30 mouse cellular contexts compared by ENCODE assay signal in genomic region chr1:139986036-139986435, GRCm38 (mm10).
A peak's percentile ranks its signal among the peaks of the same experiment; 100 is the strongest.
DNase-seq lines count a peak whose midpoint lies in the region; ATAC-seq and TF ChIP-seq lines count a peak whose summit lies in the region.
"Had no signal": no experiment of that assay in that cellular context is flagged by ENCODE, and none has a peak within 500 bp of the region (broad histone marks: within the 10 kb centered on the region; RNA-seq: fewer than 3 reads in every experiment).

No protein-coding gene starts in this region.

- TF ChIP-seq CTCF in hindbrain, postnatal 0 days (IDR thresholded peaks at IDR 0.05; ENCODE audit: low read depth): no peak

- no peak overlapping the region for H3K4me2 ChIP-seq in hindbrain, postnatal 0 days (ENCODE audit: low read depth, low read length)
- no peak overlapping the region for H3K4me2 ChIP-seq in hindbrain, embryonic 13.5 days
- H3K4me2 ChIP-seq: embryonic facial prominence, embryonic 13.5 days; forebrain, embryonic 15.5 days; heart, embryonic 11.5 days; kidney, embryonic 15.5 days; liver, embryonic 13.5 days; midbrain, embryonic 13.5 days had no signal

- intact Hi-C loops in heart, postnatal 10 days (cut with DNase I): no loop called here

- no peak overlapping the region for H3K27ac ChIP-seq in hindbrain, postnatal 0 days
- H3K27ac ChIP-seq in hindbrain, embryonic 13.5 days: no peak overlapping the region
- H3K27ac ChIP-seq: embryonic facial prominence, embryonic 13.5 days; forebrain, embryonic 10.5 days; forebrain, embryonic 15.5 days; gastrocnemius, adult 2 months; kidney, embryonic 15.5 days; left cerebral cortex, adult 2 months; liver, embryonic 13.5 days; midbrain, embryonic 13.5 days had no signal

- H3K4me3 ChIP-seq in hindbrain, postnatal 0 days (ENCODE audit: low read length): no peak overlapping the region
- no peak overlapping the region for H3K4me3 ChIP-seq in hindbrain, embryonic 13.5 days
- H3K4me3 ChIP-seq: embryonic facial prominence, embryonic 13.5 days; forebrain, embryonic 10.5 days; forebrain, embryonic 15.5 days; gastrocnemius, adult 2 months; kidney, embryonic 15.5 days; left cerebral cortex, adult 2 months; liver, embryonic 13.5 days; megakaryocyte, embryonic 14.5 days; midbrain, embryonic 13.5 days had no signal

- peak; percentile 7 for DNase-seq in adrenal gland, postnatal 25 days
- DNase-seq in adrenal gland, postnatal 14 days: no peak
- peak; percentile 9 for DNase-seq in hindbrain, postnatal 0 days (ENCODE audit: low spot score)
- peak; percentile 91 to 94 for DNase-seq in cerebellum, postnatal 14 days
- peak; percentile 75 for DNase-seq in retina, postnatal 1 day
- DNase-seq in heart, postnatal 10 days: no peak
- no peak for DNase-seq in kidney, adult 18-20 months
- DNase-seq: adrenal gland, adult 8-10 months; gastrocnemius, adult 2 months; gastrocnemius, postnatal 36 days; heart, adult 18-20 months; kidney, adult 11 months; kidney, postnatal 25 days; liver, embryonic 13.5 days; lung, adult 18-20 months; lung, postnatal 4 days; right cerebral cortex, adult 18-20 months; spleen, adult 18-20 months; thymus, postnatal 25 days had no signal

- no peaks in the 10 kb centered on the region for H3K4me1 ChIP-seq in hindbrain, postnatal 0 days (ENCODE audit: insufficient read depth, low read length)
- H3K4me1 ChIP-seq in hindbrain, embryonic 13.5 days (replicated peaks): no peaks in the 10 kb centered on the region
- H3K4me1 ChIP-seq: embryonic facial prominence, embryonic 13.5 days; forebrain, embryonic 10.5 days; forebrain, embryonic 15.5 days; kidney, embryonic 15.5 days; liver, embryonic 13.5 days; megakaryocyte, embryonic 14.5 days; midbrain, embryonic 13.5 days had no signal

- WGBS in hindbrain, postnatal 0 days: 70% methylated on average over 4 of the region's 4 CpGs
- WGBS in hindbrain, embryonic 13.5 days: 80% methylated on average over 4 of the region's 4 CpGs

- peak; percentile 69 for ATAC-seq in hindbrain, postnatal 0 days
- ATAC-seq in hindbrain, embryonic 13.5 days (ENCODE audit: low FRiP score): no peak
- ATAC-seq: forebrain, embryonic 15.5 days; lung, postnatal 0 days; midbrain, embryonic 13.5 days had no signal

- no peaks in the 10 kb centered on the region for H3K9me3 ChIP-seq in hindbrain, postnatal 0 days (ENCODE audit: low read length)
- H3K9me3 ChIP-seq in hindbrain, embryonic 13.5 days: no peaks in the 10 kb centered on the region
- H3K9me3 ChIP-seq: embryonic facial prominence, embryonic 13.5 days; forebrain, embryonic 10.5 days; forebrain, embryonic 15.5 days; kidney, embryonic 15.5 days; liver, embryonic 13.5 days; midbrain, embryonic 13.5 days had no signal

- no peaks in the 10 kb centered on the region for H3K27me3 ChIP-seq in hindbrain, postnatal 0 days (ENCODE audit: insufficient read depth, low read length)
- H3K27me3 ChIP-seq in hindbrain, embryonic 13.5 days: no peaks in the 10 kb centered on the region
- H3K27me3 ChIP-seq: CH12.LX; embryonic facial prominence, embryonic 13.5 days; forebrain, embryonic 15.5 days; kidney, embryonic 15.5 days; liver, embryonic 13.5 days; megakaryocyte, embryonic 14.5 days; midbrain, embryonic 13.5 days had no signal

- no peaks in the 10 kb centered on the region for H3K36me3 ChIP-seq in hindbrain, postnatal 0 days (ENCODE audit: insufficient read depth, low read length)
- no peaks in the 10 kb centered on the region for H3K36me3 ChIP-seq in hindbrain, embryonic 13.5 days
- H3K36me3 ChIP-seq: embryonic facial prominence, embryonic 13.5 days; forebrain, embryonic 10.5 days; forebrain, embryonic 15.5 days; kidney, embryonic 15.5 days; liver, embryonic 13.5 days; midbrain, embryonic 13.5 days had no signal

- no peak overlapping the region for H3K9ac ChIP-seq in hindbrain, postnatal 0 days (replicated peaks; ENCODE audit: low read length)
- no peak overlapping the region for H3K9ac ChIP-seq in hindbrain, embryonic 13.5 days
- H3K9ac ChIP-seq: embryonic facial prominence, embryonic 13.5 days; forebrain, embryonic 15.5 days; kidney, embryonic 15.5 days; liver, embryonic 13.5 days; midbrain, embryonic 13.5 days had no signal

Comparison
In these comparisons a context has a peak if more than half of its experiments do, and no peak if none do; other contexts are left out.
1. DNase-seq: peak in adrenal gland, postnatal 25 days (single experiment), hindbrain, postnatal 0 days (single experiment), cerebellum, postnatal 14 days (2 of 2) and retina, postnatal 1 day (single experiment); none in adrenal gland, postnatal 14 days (single experiment), heart, postnatal 10 days (0 of 2) and kidney, adult 18-20 months (single experiment).